Mouse (Mus musculus) neural tube, embryonic 15.5 days (tissue): ENCODE data around the gene Plp1. TPM values are rescaled to one million over a fixed set of nuclear protein-coding genes. Genes with fewer than 3 reads are reported as not detected.
A peak's percentile ranks its signal among the peaks of the same experiment; 100 is the strongest.

Experiments used
- ATAC-seq: fragments of 200-750 bp; cut with Nextera tagmentation; 2 replicates; pipeline ENCODE4 v1.8.0; 2017; ENCODE audit warnings: mild to moderate bottlenecking, moderate TSS enrichment, moderate library complexity; ENCODE audit not compliant: low FRiP score
- H3K27ac ChIP-seq: fragments of 300-500 bp; sonication (generic); replicated peaks from 2 replicates; pipeline ENCODE4 v1.5.1; 2015; ENCODE audit warnings: mild to moderate bottlenecking, inconsistent platforms
- H3K27me3 ChIP-seq: fragments of 300-500 bp; sonication (generic); replicated peaks from 2 replicates; pipeline ENCODE4 v1.6.1; 2015; ENCODE audit warnings: inconsistent platforms
- H3K36me3 ChIP-seq: fragments of 300-500 bp; sonication (generic); 2 replicates; pipeline ENCODE4 v1.6.1; 2015; ENCODE audit warnings: inconsistent platforms
- H3K4me1 ChIP-seq: fragments of 300-500 bp; sonication (generic); 2 replicates; pipeline ENCODE4 v1.6.1; 2015; ENCODE audit warnings: inconsistent platforms
- H3K4me2 ChIP-seq: fragments of 300-500 bp; sonication (generic); 2 replicates; pipeline ENCODE4 v1.6.1; 2015; ENCODE audit warnings: inconsistent platforms, mild to moderate bottlenecking, moderate library complexity
- H3K4me3 ChIP-seq: fragments of 300-500 bp; sonication (generic); replicated peaks from 2 replicates; pipeline ENCODE4 v1.5.1; 2015; ENCODE audit warnings: mild to moderate bottlenecking, inconsistent platforms
- H3K9ac ChIP-seq: fragments of 300-500 bp; sonication (generic); replicated peaks from 2 replicates; pipeline ENCODE4 v1.6.1; 2015; ENCODE audit warnings: mild to moderate bottlenecking, inconsistent platforms
- H3K9me3 ChIP-seq: fragments of 300-500 bp; sonication (generic); replicated peaks from 2 replicates; pipeline ENCODE4 v1.6.1; 2016; ENCODE audit warnings: inconsistent platforms
- WGBS: fragments of 180-500 bp; shearing (Covaris S2); methylation state at CpG from one replicate; pipeline ENCODE4 v1.1.7; 2015; ENCODE audit warnings: mixed read lengths; 5-methylcytosine and 5-hydroxymethylcytosine counted together
- polyA plus RNA-seq: library from polyadenylated mRNA; unstranded; fragments of >200 nt; fragmentation: Nextera tagmentation; extraction: Ambion mirVana; gene quantifications from 2 replicates; pipeline ENCODE4 v1.2.1, GENCODE M21; 2015

Gene Plp1
- polyA plus RNA-seq: 15.1 and 16.9 TPM in 2 replicates

GRCm38 (mm10) chrX:136822371-136822770 is at the start of gene Plp1:
Gene Plp1, plus strand, starts transcription at chrX:136822671.
- WGBS: 26% methylated on average over 1 of the region's 1 CpGs
- no peak for ATAC-seq
- Histone ChIP-seq H3K36me3 (no peaks in the 10 kb centered on the region), H3K9ac (no peak within 1 kb of the TSS), H3K4me2 (no peak within 1 kb of the TSS), H3K4me1 (no peaks in the 10 kb centered on the region), H3K27ac (no peak within 1 kb of the TSS), H3K9me3 (no peaks in the 10 kb centered on the region), H3K4me3 (no peak within 1 kb of the TSS), H3K27me3 (peaks cover 10% of the 10 kb centered on the region; the same call in 1 of the 2 replicates)

DNA sequence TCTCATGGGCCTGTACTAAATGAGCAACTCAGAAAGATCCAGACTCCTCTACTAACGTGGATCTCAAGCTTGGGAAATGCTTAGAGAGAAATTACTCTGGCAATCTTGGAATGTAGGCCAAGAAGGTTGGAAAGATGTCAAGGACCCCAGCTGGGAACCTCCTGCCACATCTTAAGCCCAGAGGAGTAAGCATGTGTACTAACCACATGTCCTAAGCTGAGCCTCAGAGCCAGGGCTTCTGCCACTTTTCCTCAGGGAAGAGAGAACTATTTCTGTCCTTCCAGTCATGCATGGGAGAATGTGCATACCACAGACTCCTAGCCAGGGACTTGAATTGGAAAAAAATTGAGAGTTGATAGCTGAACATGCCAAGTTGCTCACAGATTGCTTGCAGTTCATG is 49.4 kb upstream of the Plp1 start:
- no peak overlapping the region for H3K4me2 ChIP-seq
- ATAC-seq: no peak
- H3K27me3 ChIP-seq: no peaks in the 10 kb centered on the region; the same call in 1 of the 2 replicates
- no peak overlapping the region for H3K9ac ChIP-seq
- WGBS: 74% methylated on average over 1 of the region's 1 CpGs
- no peaks in the 10 kb centered on the region for H3K36me3 ChIP-seq
- H3K4me1 ChIP-seq: no peaks in the 10 kb centered on the region
- no peak overlapping the region for H3K4me3 ChIP-seq
- no peaks in the 10 kb centered on the region for H3K9me3 ChIP-seq
- H3K27ac ChIP-seq: no peak overlapping the region

DNA sequence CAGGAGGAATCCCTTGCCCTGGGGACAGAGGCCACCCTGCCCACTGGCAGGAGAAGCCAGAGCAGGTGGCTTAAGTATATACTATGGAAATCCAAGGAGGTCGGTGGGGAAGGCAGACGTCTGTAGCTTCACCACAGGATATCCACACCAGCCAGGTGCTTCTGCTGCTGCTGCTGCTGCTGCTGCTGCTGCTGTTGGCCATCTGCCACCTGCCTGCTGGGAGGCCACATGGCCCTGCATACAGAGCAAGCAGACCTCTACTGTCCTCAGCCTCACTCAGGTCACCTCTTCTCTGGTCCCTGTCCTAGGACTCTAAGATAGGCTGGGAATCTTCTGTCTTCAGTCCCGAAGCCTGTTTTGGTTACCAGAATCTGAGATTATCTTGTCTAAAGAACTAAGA is 44.4 kb upstream of the Plp1 start:
- H3K9me3 ChIP-seq: no peaks in the 10 kb centered on the region
- no peaks in the 10 kb centered on the region for H3K36me3 ChIP-seq
- ATAC-seq: no peak
- H3K4me3 ChIP-seq: no peak overlapping the region
- no peaks in the 10 kb centered on the region for H3K4me1 ChIP-seq
- no peak overlapping the region for H3K4me2 ChIP-seq
- no peak overlapping the region for H3K27ac ChIP-seq
- no peaks in the 10 kb centered on the region for H3K27me3 ChIP-seq
- no peak overlapping the region for H3K9ac ChIP-seq
- 77% methylated on average over 3 of the region's 3 CpGs for WGBS

- H3K9ac ChIP-seq: no peak overlapping the region
- H3K4me3 ChIP-seq: no peak overlapping the region
- no peaks in the 10 kb centered on the region for H3K27me3 ChIP-seq
- H3K27ac ChIP-seq: no peak overlapping the region
- no peak overlapping the region for H3K4me2 ChIP-seq
- no peaks in the 10 kb centered on the region for H3K4me1 ChIP-seq
- 67% methylated on average over 2 of the region's 2 CpGs for WGBS
- no peaks in the 10 kb centered on the region for H3K36me3 ChIP-seq
- ATAC-seq: no peak
- H3K9me3 ChIP-seq: no peaks in the 10 kb centered on the region
Measured at GRCm38 (mm10) chrX:136779262-136779661, 43.2 kb upstream of the Plp1 start.

GRCm38 (mm10) chrX:136780041-136780440 is 42.4 kb upstream of the Plp1 start, which contains the start of gene Glra4:
Gene Glra4, minus strand, starts transcription at chrX:136780141.
- no peak within 1 kb of the TSS for H3K27ac ChIP-seq
- no peak within 1 kb of the TSS for H3K9ac ChIP-seq
- H3K4me2 ChIP-seq: no peak within 1 kb of the TSS
- H3K36me3 ChIP-seq: no peaks in the 10 kb centered on the region
- no peaks in the 10 kb centered on the region for H3K27me3 ChIP-seq
- no peak for ATAC-seq
- H3K4me3 ChIP-seq: no peak within 1 kb of the TSS
- 86% methylated on average over 3 of the region's 3 CpGs for WGBS
- no peaks in the 10 kb centered on the region for H3K4me1 ChIP-seq
- no peaks in the 10 kb centered on the region for H3K9me3 ChIP-seq

GRCm38 (mm10) chrX:136789446-136789845 is 33.0 kb upstream of the Plp1 start:
- WGBS: 89% methylated on average over 4 of the region's 4 CpGs
- H3K4me3 ChIP-seq: no peak overlapping the region
- no peak for ATAC-seq
- H3K4me1 ChIP-seq: no peaks in the 10 kb centered on the region
- H3K9me3 ChIP-seq: no peaks in the 10 kb centered on the region
- no peak overlapping the region for H3K27ac ChIP-seq
- H3K27me3 ChIP-seq: no peaks in the 10 kb centered on the region
- H3K4me2 ChIP-seq: no peak overlapping the region
- H3K9ac ChIP-seq: no peak overlapping the region
- H3K36me3 ChIP-seq: no peaks in the 10 kb centered on the region

DNA sequence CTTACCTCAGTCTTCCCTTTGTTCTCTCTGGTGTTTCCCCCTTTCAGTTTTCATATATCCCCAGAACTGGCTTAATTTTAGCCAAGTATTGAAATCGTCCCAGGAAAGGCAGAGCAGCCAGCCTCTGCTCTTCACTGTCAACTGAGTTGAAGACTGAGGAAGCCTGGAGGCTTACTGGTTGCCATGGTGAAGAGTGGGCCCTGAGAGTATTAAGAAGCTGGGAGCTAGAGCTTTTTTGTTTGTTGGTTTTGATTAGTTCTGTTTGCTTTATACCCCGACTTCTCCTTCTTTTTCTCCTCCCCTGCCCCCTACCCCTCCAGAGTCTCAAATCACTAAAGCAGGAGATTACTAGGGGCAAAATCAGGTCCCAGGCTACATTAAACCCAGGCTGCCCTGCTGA is 25.2 kb upstream of the Plp1 start:
- Histone ChIP-seq H3K27ac (no peak overlapping the region), H3K36me3 (no peaks in the 10 kb centered on the region), H3K4me3 (no peak overlapping the region), H3K9me3 (no peaks in the 10 kb centered on the region), H3K9ac (no peak overlapping the region), H3K4me2 (no peak overlapping the region), H3K27me3 (no peaks in the 10 kb centered on the region), H3K4me1 (no peaks in the 10 kb centered on the region)
- 38% methylated on average over 2 of the region's 2 CpGs for WGBS
- no peak for ATAC-seq

DNA sequence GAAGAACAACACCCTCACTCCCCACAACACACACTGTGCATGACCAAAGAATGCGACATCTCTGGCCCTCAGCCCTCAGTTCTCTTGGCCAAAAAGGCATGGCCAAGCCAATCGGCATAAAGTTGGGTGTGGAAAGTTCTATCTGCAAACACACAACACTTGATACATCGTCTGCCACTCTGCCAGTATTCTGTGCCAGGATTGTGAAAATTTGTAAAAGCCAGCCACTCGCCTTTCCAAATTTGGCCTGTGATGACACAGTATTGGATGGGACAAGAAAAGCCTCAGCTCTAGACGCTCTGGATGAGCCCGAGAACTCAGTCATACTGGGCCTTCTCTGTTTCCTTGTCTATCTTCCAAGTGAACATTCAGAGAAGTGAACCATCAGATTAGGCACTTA is 2.7 kb upstream of the Plp1 start:
- no peak overlapping the region for H3K9ac ChIP-seq
- H3K27me3 ChIP-seq: peaks cover 10% of the 10 kb centered on the region; the same call in 1 of the 2 replicates
- no peaks in the 10 kb centered on the region for H3K4me1 ChIP-seq
- no peak overlapping the region for H3K4me3 ChIP-seq
- H3K27ac ChIP-seq: no peak overlapping the region
- H3K36me3 ChIP-seq: no peaks in the 10 kb centered on the region
- no peak; the same call in 1 of the 2 replicates for ATAC-seq
- H3K9me3 ChIP-seq: no peaks in the 10 kb centered on the region
- WGBS: 92% methylated on average over 6 of the region's 6 CpGs
- no peak overlapping the region for H3K4me2 ChIP-seq

- peak; percentile 92 for ATAC-seq
- Histone ChIP-seq H3K4me2 (no peak overlapping the region), H3K27me3 (peaks cover 10% of the 10 kb centered on the region; the same call in 1 of the 2 replicates), H3K9me3 (no peaks in the 10 kb centered on the region), H3K9ac (no peak overlapping the region), H3K36me3 (no peaks in the 10 kb centered on the region), H3K4me3 (no peak overlapping the region), H3K4me1 (no peaks in the 10 kb centered on the region), H3K27ac (no peak overlapping the region)
- 13% methylated on average over 1 of the region's 1 CpGs for WGBS
Measured at GRCm38 (mm10) chrX:136820250-136820649, 2.2 kb upstream of the Plp1 start.

GRCm38 (mm10) chrX:136825016-136825415 is 2.5 kb downstream of the Plp1 start:
- H3K36me3 ChIP-seq: no peaks in the 10 kb centered on the region
- no peak overlapping the region for H3K4me2 ChIP-seq
- H3K4me1 ChIP-seq: no peaks in the 10 kb centered on the region
- no peak for ATAC-seq
- H3K27ac ChIP-seq: no peak overlapping the region
- WGBS: 62% methylated on average over 4 of the region's 4 CpGs
- no peak overlapping the region for H3K4me3 ChIP-seq
- H3K27me3 ChIP-seq: peaks cover 5% of the 10 kb centered on the region; the same call in 1 of the 2 replicates
- no peak overlapping the region for H3K9ac ChIP-seq
- H3K9me3 ChIP-seq: no peaks in the 10 kb centered on the region

DNA sequence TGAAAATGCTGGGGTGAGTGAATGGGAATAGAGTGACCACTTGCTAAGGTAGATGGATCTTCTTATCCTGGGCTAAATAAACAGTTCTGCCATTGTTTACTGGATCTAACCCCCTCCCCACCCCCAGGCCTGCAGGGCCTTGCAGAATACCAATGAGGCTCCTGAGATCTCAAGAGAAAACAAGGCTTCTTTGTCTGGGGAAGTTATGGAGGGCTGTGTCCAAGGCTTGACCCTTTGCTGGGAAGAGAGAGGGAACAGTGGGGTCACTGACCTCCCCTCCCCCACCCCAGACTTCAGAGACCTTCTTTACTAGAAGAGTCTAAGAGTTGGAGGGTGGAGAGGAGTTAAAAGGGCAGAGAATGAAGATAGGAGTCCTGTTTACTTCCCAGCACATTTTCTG is 6.1 kb downstream of the Plp1 start:
- no peaks in the 10 kb centered on the region for H3K36me3 ChIP-seq
- H3K4me1 ChIP-seq: no peaks in the 10 kb centered on the region
- no peak overlapping the region for H3K9ac ChIP-seq
- no peak for ATAC-seq
- no peaks in the 10 kb centered on the region; the same call in 1 of the 2 replicates for H3K27me3 ChIP-seq
- no peaks in the 10 kb centered on the region for H3K9me3 ChIP-seq
- no peak overlapping the region for H3K27ac ChIP-seq
- no peak overlapping the region for H3K4me3 ChIP-seq
- no peak overlapping the region for H3K4me2 ChIP-seq

DNA sequence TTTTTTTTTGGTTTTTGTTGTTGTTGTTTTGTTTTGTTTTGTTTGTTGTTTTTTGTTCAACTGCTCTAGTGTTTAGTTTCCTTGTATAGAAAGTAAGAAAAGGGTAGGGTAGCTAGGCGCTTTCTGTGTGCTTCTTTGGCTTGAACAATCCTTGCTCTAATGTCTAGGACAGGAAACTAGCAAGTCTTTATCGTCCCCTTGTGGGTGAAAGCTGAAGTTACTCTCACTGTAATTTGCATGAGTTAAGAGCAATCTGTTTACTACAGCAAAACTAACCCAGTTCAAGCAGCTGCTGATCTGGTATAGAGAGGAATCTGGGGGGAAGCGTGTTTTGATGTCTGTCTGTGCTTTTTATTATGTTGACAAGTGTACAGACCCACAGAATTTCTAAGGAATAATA is 27.8 kb downstream of the Plp1 start:
- no peaks in the 10 kb centered on the region for H3K36me3 ChIP-seq
- no peaks in the 10 kb centered on the region for H3K4me1 ChIP-seq
- H3K27me3 ChIP-seq: no peaks in the 10 kb centered on the region
- H3K9ac ChIP-seq: no peak overlapping the region
- 30% methylated on average over 3 of the region's 3 CpGs for WGBS
- no peak overlapping the region for H3K4me2 ChIP-seq
- H3K27ac ChIP-seq: no peak overlapping the region
- no peak overlapping the region for H3K4me3 ChIP-seq
- no peak for ATAC-seq
- H3K9me3 ChIP-seq: no peaks in the 10 kb centered on the region
